Mouse (Mus musculus) CH12.LX (cell line): Measurements from ENCODE around the gene Stat5b. TPM values are rescaled to one million over a fixed set of nuclear protein-coding genes. Genes with fewer than 3 reads are reported as not detected.

Source experiments
- DNase-seq: peaks from one replicate; pipeline ENCODE4 v3.0.0-alpha.2; 2013; ENCODE audit errors: extremely low read depth
- H3K27ac ChIP-seq: 2 replicates; pipeline ENCODE4 v1.5.1; 2012; ENCODE audit warnings: low read depth, mild to moderate bottlenecking, control low read depth, moderate library complexity; ENCODE audit not compliant: insufficient read depth
- H3K27me3 ChIP-seq: replicated peaks from 2 replicates; pipeline ENCODE3; 2012; ENCODE audit warnings: inconsistent platforms
- H3K36me3 ChIP-seq, 2 experiments: replicated peaks in 1 of 2; 2 replicates each; pipeline versions ENCODE3 to v1.6.1; 2012; ENCODE audit warnings: inconsistent platforms in 1 of 2, low read length in 1 of 2, mild to moderate bottlenecking in 1 of 2, mixed read lengths in 1 of 2, moderate library complexity in 1 of 2; ENCODE audit not compliant: control insufficient read depth in 1 of 2, insufficient read depth in 1 of 2
- H3K4me1 ChIP-seq, 2 experiments: 2 replicates each; pipeline ENCODE4 v1.6.1; 2012; ENCODE audit warnings: inconsistent platforms in 1 of 2, moderate library complexity in 1 of 2; ENCODE audit not compliant: insufficient read depth in 2 of 2, control insufficient read depth in 1 of 2
- H3K4me2 ChIP-seq: 2 replicates; pipeline ENCODE4 v1.6.1; 2012; ENCODE audit warnings: low read depth, mild to moderate bottlenecking, control low read depth; ENCODE audit not compliant: poor library complexity, insufficient read depth, severe bottlenecking
- H3K4me3 ChIP-seq, 3 experiments: fragments of 150-350 bp in 1 of 3; sonication (generic) in 1 of 3; replicated peaks in 1 of 3; 2 replicates each; pipeline versions ENCODE3 to v1.5.1; 2011 to 2012; ENCODE audit warnings: low read depth in 2 of 3, low read length in 2 of 3, mild to moderate bottlenecking in 2 of 3, moderate library complexity in 2 of 3, control low read depth in 1 of 3, improper control_type of control experiment in 1 of 3, inconsistent platforms in 1 of 3, mixed read lengths in 1 of 3; ENCODE audit not compliant: poor library complexity in 1 of 3
- H3K79me2 ChIP-seq: replicated peaks from 2 replicates; pipeline ENCODE4 v1.6.1; 2012; ENCODE audit warnings: mild to moderate bottlenecking, moderate library complexity; ENCODE audit not compliant: control insufficient read depth, poor library complexity, insufficient read depth, severe bottlenecking; ENCODE audit errors: extremely low read depth
- H3K9ac ChIP-seq: 2 replicates; pipeline ENCODE4 v1.6.1; 2012; ENCODE audit warnings: low read depth, mild to moderate bottlenecking, control low read depth, moderate library complexity; ENCODE audit not compliant: insufficient read depth
- H3K9me3 ChIP-seq: replicated peaks from 2 replicates; pipeline ENCODE3; 2012; ENCODE audit warnings: low read length, inconsistent platforms, mixed read lengths
- BHLHE40 ChIP-seq: IDR thresholded peaks from 2 replicates; pipeline ENCODE4 v1.6.1; 2011; ENCODE audit warnings: mild to moderate bottlenecking, low read depth, low read length, improper control_type of control experiment
- CHD1 ChIP-seq: IDR thresholded peaks from 2 replicates; pipeline ENCODE4 v1.6.1; 2012; ENCODE audit warnings: low read depth, low read length, improper control_type of control experiment, inconsistent platforms
- CHD2 ChIP-seq: IDR thresholded peaks from 2 replicates; pipeline ENCODE4 v1.6.1; 2011; ENCODE audit warnings: low read length, improper control_type of control experiment
- E2F4 ChIP-seq: IDR thresholded peaks from 2 replicates; pipeline ENCODE4 v1.6.1; 2011; ENCODE audit warnings: low read depth, low read length, improper control_type of control experiment; ENCODE audit not compliant: insufficient replicate concordance
- ELF1 ChIP-seq: IDR thresholded peaks from 2 replicates; pipeline ENCODE4 v1.6.1; 2014; ENCODE audit warnings: low read depth, mild to moderate bottlenecking, inconsistent platforms, low read length, improper control_type of control experiment
- ETS1 ChIP-seq: conservative IDR thresholded peaks from 2 replicates; pipeline ENCODE4 v1.6.1; 2012; ENCODE audit warnings: low read depth, mild to moderate bottlenecking, inconsistent platforms, low read length, improper control_type of control experiment, moderate library complexity
- HCFC1 ChIP-seq: IDR thresholded peaks from 2 replicates; pipeline ENCODE4 v1.6.1; 2012; ENCODE audit warnings: low read depth, mild to moderate bottlenecking, inconsistent platforms, low read length, improper control_type of control experiment
- IRF4 ChIP-seq: IDR thresholded peaks from 2 replicates; pipeline ENCODE4 v1.6.1; 2014; ENCODE audit warnings: low read depth, mild to moderate bottlenecking, inconsistent platforms, low read length, improper control_type of control experiment
- KAT2A ChIP-seq: IDR thresholded peaks from 2 replicates; pipeline ENCODE4 v1.6.1; 2012; ENCODE audit warnings: low read length, improper control_type of control experiment, inconsistent platforms; ENCODE audit not compliant: insufficient replicate concordance
- MAFK ChIP-seq: IDR thresholded peaks from 2 replicates; pipeline ENCODE4 v1.6.1; 2011; ENCODE audit warnings: low read length, improper control_type of control experiment; ENCODE audit not compliant: insufficient replicate concordance
- MXI1 ChIP-seq: IDR thresholded peaks from 2 replicates; pipeline ENCODE4 v1.6.1; 2011; ENCODE audit warnings: mild to moderate bottlenecking, low read depth, low read length, improper control_type of control experiment
- NRF1 ChIP-seq: IDR thresholded peaks from 2 replicates; pipeline ENCODE4 v1.6.1; 2014; ENCODE audit warnings: low read depth, mild to moderate bottlenecking, inconsistent platforms, low read length, improper control_type of control experiment, moderate library complexity
- POLR2A ChIP-seq: IDR thresholded peaks from 2 replicates; pipeline ENCODE4 v1.6.1; 2011; ENCODE audit warnings: low read depth, mild to moderate bottlenecking, improper control_type of control experiment, low read length
- POLR2AphosphoS2 ChIP-seq: IDR thresholded peaks from 2 replicates; pipeline ENCODE4 v1.6.1; 2011; ENCODE audit warnings: low read depth, low read length, improper control_type of control experiment
- RCOR1 ChIP-seq: conservative IDR thresholded peaks from 2 replicates; pipeline ENCODE4 v1.6.1; 2012; ENCODE audit warnings: low read depth, mild to moderate bottlenecking, inconsistent platforms, low read length, improper control_type of control experiment
- SIN3A ChIP-seq: IDR thresholded peaks from 2 replicates; pipeline ENCODE4 v1.6.1; 2012; ENCODE audit warnings: low read length, improper control_type of control experiment, inconsistent platforms
- TBP ChIP-seq: conservative IDR thresholded peaks from 2 replicates; pipeline ENCODE4 v1.6.1; 2011; ENCODE audit warnings: low read depth, low read length, improper control_type of control experiment
- ZC3H11A ChIP-seq: IDR thresholded peaks from 2 replicates; pipeline ENCODE4 v1.6.1; 2012; ENCODE audit warnings: low read depth, mild to moderate bottlenecking, inconsistent platforms, low read length, improper control_type of control experiment
- ZMIZ1 ChIP-seq: IDR thresholded peaks from 2 replicates; pipeline ENCODE4 v1.6.1; 2012; ENCODE audit warnings: low read depth, mild to moderate bottlenecking, inconsistent platforms, low read length, improper control_type of control experiment
- dilution Hi-C: fragments of 300-500 bp; cut with MboI; formaldehyde crosslinking; loops from 2 replicates; pipeline ENCODE4 v1.14.3; 2020; ENCODE audit warnings: low sequenced_read_pairs; ENCODE audit not compliant: extremely low pct_unique_long_range_greater_than_20kb, extremely low pct_ligation_motif_present
- in situ Hi-C: fragments of 300-500 bp; cut with MboI; formaldehyde crosslinking; loops from 3 replicates; pipeline ENCODE4 v1.14.3; 2019; ENCODE audit warnings: low sequenced_read_pairs, low pct_ligation_motif_present, low pct_unique_long_range_greater_than_20kb, mixed read lengths
- polyA plus RNA-seq: library from polyadenylated mRNA; unstranded; fragments of >175 nt; gene quantifications from 2 replicates; pipeline ENCODE4 v1.2.1, GENCODE M21; 2012; ENCODE audit warnings: low read depth; ENCODE audit not compliant: insufficient read length
- total RNA-seq, 2 experiments: library from RNA; depleted of rRNA; stranded (reverse); fragments of 300-350 nt in 1 of 2; fragments of >200 nt in 1 of 2; gene quantifications; 2 replicates each; pipeline ENCODE4 v1.2.3; 2012 to 2014

Gene Stat5b
- total and polyA plus RNA-seq, 3 experiments: 11.4 to 24.4 (median 14.0) TPM

- Histone ChIP-seq H3K27ac (no peak overlapping the region), H3K9ac (no peak overlapping the region), H3K36me3 (peaks cover 0 to 9% of the 10 kb centered on the region in 2 experiments), H3K9me3 (peaks cover 6% of the 10 kb centered on the region), H3K79me2 (no peaks in the 10 kb centered on the region), H3K27me3 (no peaks in the 10 kb centered on the region), H3K4me2 (no peak overlapping the region), H3K4me3 (no peak overlapping the region), H3K4me1 (peaks cover 8 to 12% of the 10 kb centered on the region in 2 experiments; a peak in 2 of 4 replicates)
- in situ Hi-C loops (no loop called here), dilution Hi-C loops (no loop called here)
- TF ChIP-seq SIN3A (no peak), E2F4 (no peak), KAT2A (no peak), RCOR1 (no peak), NRF1 (no peak), BHLHE40 (no peak)
- DNase-seq: no peak
Measured at GRCm38 (mm10) chr11:100816342-100816741, 34.2 kb downstream of the Stat5b start.

- Histone ChIP-seq H3K9me3 (peaks cover 10% of the 10 kb centered on the region), H3K79me2 (no peaks in the 10 kb centered on the region), H3K4me2 (no peak overlapping the region), H3K27me3 (no peaks in the 10 kb centered on the region), H3K4me1 (peaks cover 6 to 12% of the 10 kb centered on the region in 2 experiments; a peak in 2 of 4 replicates), H3K36me3 (peaks cover 0 to 15% of the 10 kb centered on the region in 2 experiments), H3K4me3 (no peak overlapping the region), H3K9ac (no peak overlapping the region), H3K27ac (no peak overlapping the region)
- in situ Hi-C loops (no loop called here), dilution Hi-C loops (no loop called here)
- TF ChIP-seq CHD1: no peak
- TF ChIP-seq ZC3H11A: no peak
- TF ChIP-seq POLR2A: no peak
- TF ChIP-seq IRF4: no peak
- no peak for TF ChIP-seq ELF1
- TF ChIP-seq CHD2: no peak
- TF ChIP-seq ETS1: no peak
- TF ChIP-seq ZMIZ1: no peak
- TF ChIP-seq NRF1: no peak
- no peak for TF ChIP-seq TBP
- TF ChIP-seq KAT2A: no peak
- TF ChIP-seq MXI1: no peak
- TF ChIP-seq HCFC1: no peak
- no peak for TF ChIP-seq MAFK
- no peak for TF ChIP-seq POLR2AphosphoS2
- no peak for DNase-seq
Measured at GRCm38 (mm10) chr11:100814498-100814897, 36.0 kb downstream of the Stat5b start.
